Mouse (Mus musculus): Measurements from ENCODE around the gene Fggy.

Gene Fggy

GRCm38 (mm10) chr4:95840389-95841053, 283.2 kb downstream of the Fggy start:
- no peaks in the 10 kb centered on the region for H3K9me3 ChIP-seq (ENCODE audit: low read length)
- TF ChIP-seq CTCF (conservative IDR thresholded peaks at IDR 0.05; ENCODE audit: low read length): no peak
- TF ChIP-seq NANOG (IDR thresholded peaks at IDR 0.05; ENCODE audit: borderline replicate concordance, low read length): no peak
- TF ChIP-seq POU5F1 (IDR thresholded peaks at IDR 0.05; ENCODE audit: borderline replicate concordance, low read length): no peak
- peaks cover 8% of the 10 kb centered on the region for H3K4me1 ChIP-seq (replicated peaks; ENCODE audit: low read depth, low read length)
- H3K27me3 ChIP-seq (ENCODE audit: insufficient read depth, low read length): no peaks in the 10 kb centered on the region
- H3K4me3 ChIP-seq (replicated peaks; ENCODE audit: low read length): no peak overlapping the region
- no peaks in the 10 kb centered on the region for H3K36me3 ChIP-seq (ENCODE audit: insufficient read depth, low read length)

GRCm38 (mm10) chr4:95845981-95846617, 288.8 kb downstream of the Fggy start:
- Histone ChIP-seq H3K36me3 (ENCODE audit: insufficient read depth, low read length) (no peaks in the 10 kb centered on the region), H3K27me3 (ENCODE audit: insufficient read depth, low read length) (no peaks in the 10 kb centered on the region), H3K9me3 (ENCODE audit: low read length) (no peaks in the 10 kb centered on the region), H3K4me3 (replicated peaks; ENCODE audit: low read length) (no peak overlapping the region), H3K4me1 (replicated peaks; ENCODE audit: low read depth, low read length) (no peaks in the 10 kb centered on the region)
- TF ChIP-seq NANOG (IDR thresholded peaks at IDR 0.05; ENCODE audit: borderline replicate concordance, low read length): no peak
- no peak for TF ChIP-seq POU5F1 (IDR thresholded peaks at IDR 0.05; ENCODE audit: borderline replicate concordance, low read length)

- TF ChIP-seq NANOG (IDR thresholded peaks at IDR 0.05; ENCODE audit: borderline replicate concordance, low read length) (no peak), POU5F1 (IDR thresholded peaks at IDR 0.05; ENCODE audit: borderline replicate concordance, low read length) (no peak), CTCF (conservative IDR thresholded peaks at IDR 0.05; ENCODE audit: low read length) (no peak)
- no peaks in the 10 kb centered on the region for H3K9me3 ChIP-seq (ENCODE audit: low read length)
- no peaks in the 10 kb centered on the region for H3K27me3 ChIP-seq (ENCODE audit: insufficient read depth, low read length)
- H3K4me1 ChIP-seq (replicated peaks; ENCODE audit: low read depth, low read length): no peaks in the 10 kb centered on the region
- no peaks in the 10 kb centered on the region for H3K36me3 ChIP-seq (ENCODE audit: insufficient read depth, low read length)
- no peak overlapping the region for H3K4me3 ChIP-seq (replicated peaks; ENCODE audit: low read length)
Observed at GRCm38 (mm10) chr4:95847219-95847618, 289.9 kb downstream of the Fggy start.

- Histone ChIP-seq H3K36me3 (ENCODE audit: insufficient read depth, low read length) (no peaks in the 10 kb centered on the region), H3K9me3 (ENCODE audit: low read length) (no peaks in the 10 kb centered on the region), H3K4me1 (replicated peaks; ENCODE audit: low read depth, low read length) (no peaks in the 10 kb centered on the region), H3K27me3 (ENCODE audit: insufficient read depth, low read length) (no peaks in the 10 kb centered on the region), H3K4me3 (replicated peaks; ENCODE audit: low read length) (no peak overlapping the region)
- TF ChIP-seq POU5F1 (IDR thresholded peaks at IDR 0.05; ENCODE audit: borderline replicate concordance, low read length): no peak
- TF ChIP-seq CTCF (conservative IDR thresholded peaks at IDR 0.05; ENCODE audit: low read length): no peak
- TF ChIP-seq NANOG (IDR thresholded peaks at IDR 0.05; ENCODE audit: borderline replicate concordance, low read length): no peak
Observed at GRCm38 (mm10) chr4:95847664-95848063, 290.4 kb downstream of the Fggy start.

- H3K9me3 ChIP-seq (ENCODE audit: low read length): no peaks in the 10 kb centered on the region
- no peaks in the 10 kb centered on the region for H3K36me3 ChIP-seq (ENCODE audit: insufficient read depth, low read length)
- no peaks in the 10 kb centered on the region for H3K27me3 ChIP-seq (ENCODE audit: insufficient read depth, low read length)
- TF ChIP-seq NANOG (IDR thresholded peaks at IDR 0.05; ENCODE audit: borderline replicate concordance, low read length) (no peak), POU5F1 (IDR thresholded peaks at IDR 0.05; ENCODE audit: borderline replicate concordance, low read length) (no peak), CTCF (conservative IDR thresholded peaks at IDR 0.05; ENCODE audit: low read length) (no peak)
- no peaks in the 10 kb centered on the region for H3K4me1 ChIP-seq (replicated peaks; ENCODE audit: low read depth, low read length)
- no peak overlapping the region for H3K4me3 ChIP-seq (replicated peaks; ENCODE audit: low read length)
Observed at GRCm38 (mm10) chr4:95849497-95849896, 292.2 kb downstream of the Fggy start.

- no peaks in the 10 kb centered on the region for H3K36me3 ChIP-seq (ENCODE audit: insufficient read depth, low read length)
- H3K4me1 ChIP-seq (replicated peaks; ENCODE audit: low read depth, low read length): no peaks in the 10 kb centered on the region
- TF ChIP-seq NANOG (IDR thresholded peaks at IDR 0.05; ENCODE audit: borderline replicate concordance, low read length) (no peak), POU5F1 (IDR thresholded peaks at IDR 0.05; ENCODE audit: borderline replicate concordance, low read length) (no peak), CTCF (conservative IDR thresholded peaks at IDR 0.05; ENCODE audit: low read length) (no peak)
- H3K27me3 ChIP-seq (ENCODE audit: insufficient read depth, low read length): no peaks in the 10 kb centered on the region
- no peaks in the 10 kb centered on the region for H3K9me3 ChIP-seq (ENCODE audit: low read length)
- no peak overlapping the region for H3K4me3 ChIP-seq (replicated peaks; ENCODE audit: low read length)
Observed at GRCm38 (mm10) chr4:95850044-95850739, 292.9 kb downstream of the Fggy start.

GRCm38 (mm10) chr4:95852257-95852656, 294.9 kb downstream of the Fggy start:
- Histone ChIP-seq H3K36me3 (ENCODE audit: insufficient read depth, low read length) (no peaks in the 10 kb centered on the region), H3K4me3 (replicated peaks; ENCODE audit: low read length) (no peak overlapping the region), H3K4me1 (replicated peaks; ENCODE audit: low read depth, low read length) (no peaks in the 10 kb centered on the region), H3K9me3 (ENCODE audit: low read length) (no peaks in the 10 kb centered on the region), H3K27me3 (ENCODE audit: insufficient read depth, low read length) (no peaks in the 10 kb centered on the region)
- TF ChIP-seq CTCF (conservative IDR thresholded peaks at IDR 0.05; ENCODE audit: low read length) (no peak), POU5F1 (IDR thresholded peaks at IDR 0.05; ENCODE audit: borderline replicate concordance, low read length) (no peak), NANOG (IDR thresholded peaks at IDR 0.05; ENCODE audit: borderline replicate concordance, low read length) (no peak)

GRCm38 (mm10) chr4:95856008-95856407, 298.7 kb downstream of the Fggy start:
- no peaks in the 10 kb centered on the region for H3K4me1 ChIP-seq (replicated peaks; ENCODE audit: low read depth, low read length)
- no peak for TF ChIP-seq NANOG (IDR thresholded peaks at IDR 0.05; ENCODE audit: borderline replicate concordance, low read length)
- TF ChIP-seq CTCF (conservative IDR thresholded peaks at IDR 0.05; ENCODE audit: low read length): no peak
- TF ChIP-seq POU5F1 (IDR thresholded peaks at IDR 0.05; ENCODE audit: borderline replicate concordance, low read length): no peak
- H3K9me3 ChIP-seq (ENCODE audit: low read length): no peaks in the 10 kb centered on the region
- H3K36me3 ChIP-seq (ENCODE audit: insufficient read depth, low read length): no peaks in the 10 kb centered on the region
- no peak overlapping the region for H3K4me3 ChIP-seq (replicated peaks; ENCODE audit: low read length)
- H3K27me3 ChIP-seq (ENCODE audit: insufficient read depth, low read length): no peaks in the 10 kb centered on the region
